Mouse (Mus musculus) central nervous system, embryonic 18 days (tissue): ENCODE results near the gene Gm20843. TPM values are rescaled to one million over a fixed set of nuclear protein-coding genes. Genes with fewer than 3 reads are reported as not detected.

Experiments
- polyA plus RNA-seq: library from polyadenylated mRNA; depleted of rRNA; stranded (reverse); fragments of >200 nt; gene quantifications from 2 replicates; pipeline ENCODE4 v1.2.3, GENCODE M21; 2012; rRNA removed

Gm20843 gene
- polyA plus RNA-seq, result not detected in 2 replicates

GRCm38 (mm10) chrY:72247018-72247417 lies at the start of gene Gm20843:
Gm20843 (minus strand) TSS chrY:72247118.

